Mouse (Mus musculus) skeletal muscle tissue, adult 2 months (tissue): ENCODE data around the gene Proz.
A peak's percentile ranks its signal among the peaks of the same experiment; 100 is the strongest.

ENCODE experiments used
- DNase-seq: peaks from one replicate; pipeline ENCODE4 v3.0.0-alpha.2; 2012; ENCODE audit warnings: low read depth, low spot score

Gene Proz

GRCm38 (mm10) chr8:13105908-13106551 is 45.3 kb downstream of the Proz start:
- peak; percentile 30 for DNase-seq

GRCm38 (mm10) chr8:13107990-13108638 is 47.4 kb downstream of the Proz start:
- no peak for DNase-seq

- DNase-seq = no peak
These were observed 48.3 kb downstream of the Proz start for GRCm38 (mm10) chr8:13108967-13109366.

DNA sequence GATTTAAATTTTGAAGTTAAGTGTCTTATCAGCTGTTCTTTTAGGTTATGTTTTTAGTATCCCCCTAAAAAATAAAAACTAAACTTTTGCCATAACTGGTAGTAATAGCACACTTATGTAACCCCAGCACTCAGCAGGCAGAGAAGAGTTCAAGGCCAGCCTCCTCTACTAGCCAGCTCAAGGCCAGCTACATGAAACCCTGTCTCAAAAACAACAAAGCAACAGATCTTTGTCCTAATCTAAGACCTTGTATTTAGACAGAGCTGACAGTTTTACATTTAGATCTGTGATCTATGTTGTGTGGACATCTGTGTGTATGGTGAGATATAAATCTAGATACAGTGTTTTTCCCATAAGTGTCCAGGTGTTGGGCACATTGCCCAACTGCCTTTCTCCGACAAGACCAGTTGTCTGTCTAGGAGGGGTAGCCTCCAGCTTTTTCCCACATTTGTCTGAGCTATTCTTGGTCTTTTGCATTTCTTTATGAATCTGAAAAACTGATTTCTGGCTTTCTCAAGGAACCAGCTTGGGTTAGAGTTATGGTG is 48.8 kb downstream of the Proz start:
- DNase-seq = no peak

DNA sequence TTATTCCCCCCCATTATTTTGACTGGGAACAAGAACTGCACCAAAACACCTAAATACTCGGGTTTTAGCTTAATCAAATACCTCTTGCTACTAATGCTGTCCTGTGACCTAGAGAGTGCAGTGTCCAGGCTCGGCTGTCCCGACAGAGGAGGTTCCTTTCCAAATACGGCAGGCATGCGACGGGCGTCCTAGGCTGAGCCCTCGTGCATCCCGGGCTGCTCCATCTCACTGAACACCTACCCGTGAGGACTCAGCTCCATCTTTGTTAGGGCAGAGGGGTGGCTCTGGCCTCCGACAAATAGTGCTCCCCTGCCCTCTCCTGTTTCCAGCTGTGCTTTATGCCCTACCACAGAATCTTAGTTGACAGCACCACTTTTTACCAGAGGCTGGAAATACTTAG is 51.2 kb downstream of the Proz start:
- no peak for DNase-seq

- DNase-seq = no peak
These were observed 52.5 kb downstream of the Proz start for GRCm38 (mm10) chr8:13113232-13113631.

- DNase-seq = no peak
These were observed 56.4 kb downstream of the Proz start for GRCm38 (mm10) chr8:13117096-13117495.

DNA sequence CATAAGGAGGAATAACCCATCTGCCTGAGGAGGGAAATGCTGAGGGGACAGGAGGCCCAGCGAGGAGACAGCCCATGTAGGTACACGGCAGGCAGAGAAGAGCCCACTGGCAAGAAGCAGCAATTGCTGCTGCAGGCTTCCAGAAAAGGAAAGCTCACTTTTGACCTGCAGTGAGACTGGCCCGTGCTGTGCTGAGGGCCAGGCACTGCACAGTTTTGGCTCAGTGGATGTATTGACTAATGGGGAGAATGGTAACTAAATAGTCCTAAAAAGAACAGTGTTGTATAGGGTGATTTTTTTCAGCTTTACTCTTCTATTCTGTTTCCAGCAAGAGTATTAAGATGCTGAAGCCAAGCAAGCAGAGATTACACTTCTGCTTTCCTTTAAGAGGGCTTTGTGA is 57.8 kb downstream of the Proz start:
- no peak for DNase-seq

DNA sequence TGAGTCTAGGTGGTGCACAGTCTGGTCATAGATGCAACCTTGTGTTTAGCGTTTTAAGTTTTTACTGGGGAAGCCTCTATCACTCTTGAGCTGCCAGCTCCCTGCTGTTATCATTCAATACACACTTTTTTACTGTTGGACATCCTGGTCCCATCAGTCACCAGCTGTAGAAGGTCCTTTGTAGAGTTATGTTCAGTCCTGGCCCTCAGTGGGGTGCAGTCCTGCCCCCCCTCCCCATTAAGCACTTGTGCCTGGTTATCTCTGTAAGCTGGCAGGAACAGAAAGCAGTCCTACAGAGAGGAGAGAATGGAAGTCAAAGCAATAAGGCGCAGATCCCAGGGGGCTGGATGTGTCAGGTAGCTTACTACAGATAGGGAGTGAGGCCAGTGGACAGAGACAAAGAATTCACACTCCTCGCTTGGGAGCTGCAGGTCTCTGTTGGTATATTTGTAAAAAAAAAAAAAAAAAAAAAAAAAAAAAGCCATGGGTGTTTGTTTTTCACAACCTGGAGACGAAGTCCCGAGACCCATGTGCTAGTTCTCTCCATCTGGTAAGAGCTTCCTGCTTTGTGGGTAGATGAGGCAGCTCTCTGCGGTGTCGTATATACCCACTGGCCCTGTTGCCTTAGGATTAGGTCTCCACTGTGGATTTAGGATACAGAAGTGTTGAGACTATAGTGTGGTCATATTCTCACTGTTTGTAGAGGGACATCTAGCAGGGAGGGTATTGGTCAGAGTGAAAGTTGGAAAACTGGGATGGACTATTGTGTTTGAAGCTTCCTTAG is 60.4 kb downstream of the Proz start:
- no peak for DNase-seq

DNA sequence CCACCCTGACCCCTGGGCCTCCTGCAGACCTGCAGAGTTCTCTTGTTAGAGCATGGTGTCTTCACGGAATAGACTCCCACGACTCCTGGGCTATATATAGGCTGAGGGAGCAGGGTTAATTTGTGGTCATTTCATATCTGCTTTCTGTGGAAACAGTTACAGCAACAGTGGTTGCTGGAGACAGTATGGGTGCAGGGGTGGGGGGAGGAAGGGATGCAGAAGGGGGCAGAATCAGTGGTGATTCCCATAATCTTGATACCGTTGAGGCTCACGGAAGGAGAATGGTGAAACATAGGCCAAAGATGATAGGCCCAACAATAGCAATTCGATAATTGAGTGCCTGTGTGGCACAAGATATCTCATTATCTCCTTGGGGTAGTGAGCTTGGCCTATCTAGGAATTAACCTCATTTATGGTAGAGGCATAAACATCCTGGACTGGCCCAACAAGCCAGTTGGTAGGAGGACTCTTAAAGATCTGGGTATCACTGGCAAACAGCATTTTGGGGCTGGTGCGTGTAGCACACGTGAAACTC is 62.2 kb downstream of the Proz start:
- no peak for DNase-seq

- DNase-seq = no peak
These were observed 64.2 kb downstream of the Proz start for GRCm38 (mm10) chr8:13124897-13125296.
